Mouse (Mus musculus) C2C12 (cell line): ENCODE data around the gene Pitx2. TPM values are rescaled to one million over a fixed set of nuclear protein-coding genes. Genes with fewer than 3 reads are reported as not detected.
A peak's percentile ranks its signal among the peaks of the same experiment; 100 is the strongest.

Source experiments
- H3K27me3 ChIP-seq: one replicate; pipeline ENCODE4 v1.6.1; 2011; ENCODE audit not compliant: control insufficient read depth, insufficient read depth, insufficient read length
- H3K36me3 ChIP-seq: one replicate; pipeline ENCODE4 v1.6.1; 2011; ENCODE audit not compliant: control insufficient read depth, insufficient read depth
- H3K4me3 ChIP-seq: one replicate; pipeline ENCODE4 v1.5.1; 2011; ENCODE audit warnings: mild to moderate bottlenecking, control low read depth; ENCODE audit not compliant: poor library complexity, insufficient read depth, severe bottlenecking
- H3K79me2 ChIP-seq: one replicate; pipeline ENCODE4 v1.6.1; 2011; ENCODE audit not compliant: control insufficient read depth, insufficient read depth
- H3K79me3 ChIP-seq: one replicate; pipeline ENCODE4 v1.6.1; 2011; ENCODE audit warnings: low read depth, control low read depth
- H3ac ChIP-seq: one replicate; pipeline ENCODE3; 2011; ENCODE audit warnings: low read depth; ENCODE audit not compliant: control insufficient read depth, insufficient read length
- CEBPB ChIP-seq: IDR thresholded peaks from one replicate; pipeline ENCODE4 v1.6.1; 2011; ENCODE audit warnings: low read depth, mild to moderate bottlenecking, control low read depth, moderate library complexity
- CTCF ChIP-seq: IDR thresholded peaks from one replicate; pipeline ENCODE4 v1.5.1; 2011; ENCODE audit not compliant: control insufficient read depth, insufficient read depth, insufficient read length
- FOSL1 ChIP-seq: IDR thresholded peaks from one replicate; pipeline ENCODE4 v1.8.0; 2011; ENCODE audit warnings: mild to moderate bottlenecking, low read length; ENCODE audit not compliant: poor library complexity, insufficient read depth, severe bottlenecking
- MAX ChIP-seq: IDR thresholded peaks from one replicate; pipeline ENCODE4 v1.6.1; 2011; ENCODE audit warnings: mild to moderate bottlenecking, control low read depth
- MYOD1 ChIP-seq: IDR thresholded peaks from one replicate; pipeline ENCODE4 v1.6.1; 2011; ENCODE audit warnings: low read depth; ENCODE audit not compliant: control insufficient read depth, insufficient read length
- MYOG ChIP-seq: IDR thresholded peaks from one replicate; pipeline ENCODE4 v1.6.1; 2011; ENCODE audit not compliant: control insufficient read depth, insufficient read length; ENCODE audit errors: extremely low read depth
- USF1 ChIP-seq: IDR thresholded peaks from one replicate; pipeline ENCODE4 v1.6.1; 2011; ENCODE audit warnings: low read depth, mild to moderate bottlenecking, control low read depth, moderate library complexity
- polyA plus RNA-seq: library from polyadenylated mRNA; unstranded; fragments of >200 nt; fragmentation: generic; extraction: Trizol; gene quantifications from one replicate; pipeline ENCODE4 v1.2.1, GENCODE M21; 2012; ENCODE audit warnings: missing spikeins

Gene Pitx2
- polyA plus RNA-seq, 1 experiment, result 31.8 TPM

DNA sequence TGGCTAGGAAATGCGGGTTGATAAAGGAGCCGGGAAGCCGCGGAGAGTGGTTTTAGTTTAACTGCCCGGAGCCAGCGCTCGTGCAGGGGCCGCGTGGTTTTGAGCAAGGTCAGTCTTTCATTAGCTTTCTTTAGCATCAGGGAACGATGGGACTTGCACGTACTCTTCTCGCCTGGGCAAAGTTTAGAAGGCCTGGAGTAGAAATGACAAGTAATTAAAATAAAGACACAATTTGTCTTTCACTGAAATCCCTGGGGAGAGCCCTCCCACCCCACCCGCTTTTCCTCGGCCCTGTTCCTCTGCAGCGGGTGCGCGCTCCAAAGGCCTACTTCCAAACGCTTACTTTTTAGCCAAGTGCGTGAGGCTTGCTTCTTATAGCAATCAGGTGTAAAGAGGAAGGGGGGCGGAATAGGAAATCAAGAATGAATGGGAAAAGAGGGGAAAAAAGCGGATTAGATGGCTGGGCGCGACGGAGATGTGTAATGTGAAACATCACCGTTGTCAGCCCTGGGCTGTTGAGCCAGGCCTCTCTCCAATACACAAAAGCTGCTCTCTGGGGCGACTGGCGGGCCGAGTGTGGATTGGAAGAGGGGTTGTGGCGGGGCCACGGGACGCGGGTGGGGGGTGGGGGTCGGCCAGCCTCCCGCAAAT lies 17.4 kb downstream of the Pitx2 start:
- Histone ChIP-seq H3ac (peak overlapping the region; percentile 66), H3K4me3 (peak overlapping the region; percentile 53), H3K79me2 (peaks cover 64% of the 10 kb centered on the region), H3K27me3 (no peaks in the 10 kb centered on the region), H3K79me3 (peaks cover 19% of the 10 kb centered on the region), H3K36me3 (peaks cover 13% of the 10 kb centered on the region)
- TF ChIP-seq MYOD1 (no peak), CTCF (no peak), CEBPB (no peak), FOSL1 (no peak), MYOG (no peak), MAX (no peak)

DNA sequence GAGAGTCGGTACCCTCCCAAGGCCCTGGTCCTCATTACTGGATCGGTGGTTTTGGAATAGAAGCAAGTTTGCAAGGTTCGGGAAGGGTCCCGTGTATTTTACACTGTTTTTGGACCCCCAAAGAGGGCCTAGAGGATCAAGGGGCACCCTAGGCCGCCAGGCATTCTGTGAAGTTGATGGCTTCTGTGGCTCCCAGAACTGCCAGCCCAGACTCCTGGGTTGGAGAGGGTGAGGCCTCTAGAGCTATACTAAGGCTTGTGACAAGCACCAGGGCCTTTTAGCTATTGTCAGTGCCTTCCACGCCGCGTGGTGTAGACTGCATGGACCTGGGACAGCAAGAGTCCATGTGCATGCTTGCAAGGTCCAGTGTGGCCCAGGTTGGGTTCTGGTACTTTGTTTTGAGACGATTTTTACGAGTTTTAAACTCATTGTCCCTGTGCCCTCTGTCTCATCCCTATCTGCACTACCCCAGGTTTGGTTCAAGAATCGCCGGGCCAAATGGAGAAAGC lies 18.2 kb downstream of the Pitx2 start:
- peaks cover 17% of the 10 kb centered on the region for H3K79me3 ChIP-seq
- peak overlapping the region; percentile 58 for H3ac ChIP-seq
- H3K27me3 ChIP-seq, result no peaks in the 10 kb centered on the region
- peak overlapping the region; percentile 6 for H3K4me3 ChIP-seq
- H3K79me2 ChIP-seq, result peaks cover 57% of the 10 kb centered on the region
- H3K36me3 ChIP-seq, result peaks cover 13% of the 10 kb centered on the region
- no peak for TF ChIP-seq CTCF

DNA sequence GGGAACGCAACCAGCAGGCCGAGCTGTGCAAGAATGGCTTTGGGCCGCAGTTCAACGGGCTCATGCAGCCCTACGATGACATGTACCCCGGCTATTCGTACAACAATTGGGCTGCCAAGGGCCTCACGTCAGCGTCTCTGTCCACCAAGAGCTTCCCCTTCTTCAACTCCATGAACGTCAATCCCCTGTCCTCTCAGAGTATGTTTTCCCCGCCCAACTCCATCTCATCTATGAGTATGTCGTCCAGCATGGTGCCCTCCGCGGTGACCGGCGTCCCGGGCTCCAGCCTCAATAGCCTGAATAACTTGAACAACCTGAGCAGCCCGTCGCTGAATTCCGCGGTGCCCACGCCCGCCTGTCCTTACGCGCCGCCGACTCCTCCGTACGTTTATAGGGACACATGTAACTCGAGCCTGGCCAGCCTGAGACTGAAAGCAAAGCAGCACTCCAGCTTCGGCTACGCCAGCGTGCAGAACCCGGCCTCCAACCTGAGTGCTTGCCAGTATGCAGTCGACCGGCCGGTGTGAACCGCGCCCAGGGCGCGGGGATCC lies 18.8 kb downstream of the Pitx2 start:
- Histone ChIP-seq H3K4me3 (no peak overlapping the region), H3K27me3 (no peaks in the 10 kb centered on the region), H3K79me3 (peaks cover 17% of the 10 kb centered on the region), H3K36me3 (peaks cover 13% of the 10 kb centered on the region), H3K79me2 (peaks cover 55% of the 10 kb centered on the region), H3ac (peak overlapping the region; percentile 58)
- TF ChIP-seq MYOD1, result no peak
- TF ChIP-seq CEBPB, result no peak
- TF ChIP-seq USF1, result no peak
- no peak for TF ChIP-seq FOSL1
- no peak for TF ChIP-seq MYOG
- no peak for TF ChIP-seq MAX
- no peak for TF ChIP-seq CTCF

DNA sequence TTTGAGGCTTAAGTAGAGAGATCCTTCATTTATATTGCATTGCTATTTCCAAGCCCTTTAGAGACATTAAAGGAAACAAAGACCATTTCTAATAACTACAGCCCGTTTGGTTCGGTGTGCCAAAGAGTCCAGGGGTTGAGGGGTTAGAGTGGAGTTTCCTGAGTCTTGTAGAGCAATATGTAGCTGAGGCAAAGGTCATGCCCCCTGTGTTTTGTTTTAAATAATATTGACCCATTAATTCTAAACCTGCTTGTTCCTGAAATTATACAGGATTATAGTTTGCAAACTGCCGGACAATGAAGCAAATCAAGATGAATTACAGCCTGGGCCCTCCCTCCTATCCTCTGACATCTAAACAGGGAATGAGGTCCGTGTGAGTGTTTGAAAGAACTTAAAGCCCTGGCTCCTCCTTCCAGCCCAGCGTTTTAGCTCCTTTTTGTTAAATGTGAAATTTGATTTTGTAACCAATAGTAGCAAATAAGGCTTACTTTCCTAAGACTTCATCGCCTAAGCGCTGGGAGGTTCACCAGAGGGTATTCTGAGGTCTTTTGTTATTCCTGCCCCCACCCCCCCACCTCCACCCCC lies 20.5 kb downstream of the Pitx2 start:
- peaks cover 13% of the 10 kb centered on the region for H3K79me3 ChIP-seq
- no peaks in the 10 kb centered on the region for H3K27me3 ChIP-seq
- no peak overlapping the region for H3K4me3 ChIP-seq
- peaks cover 39% of the 10 kb centered on the region for H3K79me2 ChIP-seq
- peaks cover 13% of the 10 kb centered on the region for H3K36me3 ChIP-seq
- TF ChIP-seq CTCF (no peak), USF1 (no peak), MYOD1 (no peak), MAX (no peak), FOSL1 (no peak), MYOG (no peak), CEBPB (no peak)
- H3ac ChIP-seq, result no peak overlapping the region

DNA sequence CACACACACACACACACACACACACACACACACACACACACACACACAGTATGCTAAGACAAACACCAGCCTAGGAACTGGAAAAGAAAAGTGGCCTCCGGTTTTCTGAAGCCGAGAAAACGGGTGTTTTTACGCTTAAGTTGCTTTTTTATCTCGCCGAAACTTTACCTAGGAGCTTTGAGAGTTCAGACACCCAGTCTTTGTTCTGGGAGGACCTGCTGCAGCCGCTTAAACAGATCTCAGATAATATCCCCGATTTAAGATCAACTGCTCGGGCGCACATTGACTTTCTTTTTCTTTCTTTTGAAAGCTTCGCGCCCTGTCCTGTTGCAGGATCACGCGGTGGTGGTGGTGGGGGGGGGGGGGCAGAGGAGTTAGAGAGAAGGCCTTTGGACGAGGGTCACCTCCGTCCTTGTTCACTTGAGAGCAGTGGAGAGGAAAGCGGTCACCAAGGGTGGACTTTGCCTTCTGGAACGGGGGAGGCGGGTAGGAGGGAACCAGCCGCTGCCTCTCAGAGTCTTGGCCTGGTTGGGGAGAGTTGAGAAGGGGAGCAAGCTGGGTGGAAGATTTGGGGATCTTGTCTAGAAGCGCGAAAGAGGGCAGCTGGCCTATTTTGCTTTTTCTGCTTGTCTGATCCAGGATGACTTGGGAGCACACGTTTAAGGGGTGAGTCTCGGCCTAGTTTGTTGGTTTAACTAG lies 21.2 kb downstream of the Pitx2 start:
- Histone ChIP-seq H3K79me3 (peaks cover 9% of the 10 kb centered on the region), H3K4me3 (no peak overlapping the region), H3K79me2 (peaks cover 33% of the 10 kb centered on the region), H3K27me3 (no peaks in the 10 kb centered on the region), H3ac (no peak overlapping the region), H3K36me3 (peaks cover 13% of the 10 kb centered on the region)
- TF ChIP-seq MAX, result no peak
- no peak for TF ChIP-seq MYOG
- TF ChIP-seq MYOD1, result no peak
- no peak for TF ChIP-seq FOSL1
- TF ChIP-seq CEBPB, result no peak
- TF ChIP-seq USF1, result no peak
- no peak for TF ChIP-seq CTCF
